ENCODE assay signal across 17 mouse cellular contexts in genomic region chr9:104146683-104147082, GRCm38 (mm10).
"Had no signal": no experiment of that assay in that cellular context is flagged by ENCODE, and none has a peak within 500 bp of the region (broad histone marks: within the 10 kb centered on the region; RNA-seq: fewer than 3 reads in every experiment).

No protein-coding gene starts in this region.

- H3K4me3 ChIP-seq: midbrain, embryonic 10.5 days; midbrain, embryonic 12.5 days; myocyte; neural tube, embryonic 13.5 days; neural tube, embryonic 15.5 days; stomach, embryonic 15.5 days had no signal

- H3K9ac ChIP-seq: liver, embryonic 14.5 days; lung, embryonic 14.5 days; midbrain, embryonic 12.5 days; neural tube, embryonic 13.5 days; neural tube, embryonic 15.5 days; stomach, embryonic 15.5 days had no signal

- H3K27me3 ChIP-seq: midbrain, embryonic 12.5 days; neural tube, embryonic 13.5 days; neural tube, embryonic 15.5 days; stomach, embryonic 15.5 days had no signal

- H3K27ac ChIP-seq: liver, embryonic 14.5 days; midbrain, embryonic 10.5 days; midbrain, embryonic 12.5 days; neural tube, embryonic 13.5 days; neural tube, embryonic 15.5 days; stomach, embryonic 15.5 days; stomach, postnatal 0 days had no signal

- DNase-seq: lung, adult 18-20 months; lung, embryonic 14.5 days; lung, postnatal 10 days; lung, postnatal 4 days; midbrain, embryonic 14.5 days; right cerebral cortex, postnatal 14 days; thymus, adult 2 months; thymus, postnatal 14 days; thymus, postnatal 36 days had no signal

- H3K4me1 ChIP-seq: midbrain, embryonic 10.5 days; midbrain, embryonic 12.5 days; neural tube, embryonic 13.5 days; neural tube, embryonic 15.5 days; stomach, embryonic 15.5 days had no signal

- H3K9me3 ChIP-seq: midbrain, embryonic 10.5 days; midbrain, embryonic 12.5 days; neural tube, embryonic 13.5 days; neural tube, embryonic 15.5 days; stomach, embryonic 15.5 days had no signal
